Mouse (Mus musculus): ENCODE data around the gene Nedd8.
A peak's percentile ranks its signal among the peaks of the same experiment; 100 is the strongest.

DNA sequence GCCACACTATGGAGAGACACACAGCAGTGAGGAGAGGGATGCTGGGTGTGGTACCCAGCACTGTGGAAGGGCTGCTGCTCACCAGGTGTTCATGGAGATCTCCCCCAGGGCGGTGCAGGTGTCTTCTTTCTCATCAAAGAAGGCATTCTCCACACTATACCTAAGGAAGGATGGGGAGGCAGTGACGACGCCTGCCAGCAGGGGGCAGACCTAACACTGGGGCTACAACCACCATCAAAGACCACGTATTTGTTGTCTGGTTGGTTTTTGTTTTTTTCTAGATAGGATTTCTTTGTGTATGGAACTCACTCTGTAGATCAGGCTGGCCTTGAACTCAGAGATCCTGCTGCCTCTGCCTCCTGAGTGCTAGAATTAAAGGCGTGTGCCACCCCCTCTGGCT is 42.6 kb downstream of the Nedd8 start:
- TF ChIP-seq POLR2A (IDR thresholded peaks at IDR 0.05; ENCODE audit: low read depth, low read length), result no peak
- TF ChIP-seq CTCF (IDR thresholded peaks at IDR 0.05; ENCODE audit: borderline replicate concordance, insufficient read depth, low read length), result peak; percentile 84; the same call in 1 of the 2 replicates
